Mouse (Mus musculus) heart, adult 2 months (tissue): Measurements from ENCODE around the gene Cacnb1. TPM values are rescaled to one million over a fixed set of nuclear protein-coding genes. Genes with fewer than 3 reads are reported as not detected.

Experiments
- DNase-seq, 2 experiments: peaks; one replicate each; pipeline ENCODE4 v3.0.0; 2021
- H3K27ac ChIP-seq: fragments of 200-600 bp; 2 replicates; pipeline ENCODE4 v1.8.1; 2022
- H3K27me3 ChIP-seq: fragments of 200-500 bp; 2 replicates; pipeline ENCODE4 v1.6.1; 2012; ENCODE audit warnings: mild to moderate bottlenecking, low read length, inconsistent platforms, mixed read lengths; ENCODE audit not compliant: control insufficient read depth, insufficient read depth
- H3K36me3 ChIP-seq: fragments of 200-500 bp; 2 replicates; pipeline ENCODE4 v1.6.1; 2012; ENCODE audit warnings: low read length, inconsistent platforms; ENCODE audit not compliant: control insufficient read depth, insufficient read depth
- H3K4me1 ChIP-seq: fragments of 200-500 bp; 2 replicates; pipeline ENCODE4 v1.6.1; 2011; ENCODE audit warnings: low read length; ENCODE audit not compliant: control insufficient read depth, insufficient read depth
- H3K4me3 ChIP-seq: fragments of 200-600 bp; 2 replicates; pipeline ENCODE4 v1.8.1; 2022
- H3K79me2 ChIP-seq: fragments of 200-500 bp; replicated peaks from 2 replicates; pipeline ENCODE4 v1.6.1; 2012; ENCODE audit warnings: mild to moderate bottlenecking, inconsistent platforms, low read length, moderate library complexity, mixed read lengths; ENCODE audit not compliant: control insufficient read depth, insufficient read depth
- H3K9ac ChIP-seq: fragments of 200-500 bp; 2 replicates; pipeline ENCODE4 v1.6.1; 2012; ENCODE audit warnings: low read depth, mild to moderate bottlenecking, control low read depth, inconsistent platforms, low read length, mixed read lengths
- CTCF ChIP-seq: fragments of 200-600 bp; IDR thresholded peaks from 2 replicates; pipeline ENCODE4 v1.8.1; 2022; ENCODE audit warnings: antibody characterized with exemption, mild to moderate bottlenecking, moderate library complexity
- EP300 ChIP-seq: fragments of 200-500 bp; IDR thresholded peaks from 2 replicates; pipeline ENCODE4 v1.6.1; 2011; ENCODE audit warnings: low read depth, low read length, control low read depth; ENCODE audit not compliant: insufficient read depth
- POLR2A ChIP-seq: fragments of 200-500 bp; IDR thresholded peaks from 2 replicates; pipeline ENCODE4 v1.6.1; 2011; ENCODE audit warnings: mild to moderate bottlenecking, low read depth, low read length, control low read depth; ENCODE audit not compliant: insufficient read depth
- WGBS: fragments of 180-500 bp; shearing (Covaris S2); methylation state at CpG from one replicate; pipeline ENCODE4 v1.1.7; 2018; 5-methylcytosine and 5-hydroxymethylcytosine counted together
- intact Hi-C: fragments of 180-260 bp; cut with DNase I; formaldehyde crosslinking; loops from one replicate; pipeline ENCODE4 v1.15.1; 2025
- polyA plus RNA-seq: library from polyadenylated mRNA; depleted of rRNA; stranded (reverse); fragments of >200 nt; gene quantifications from 2 replicates; pipeline ENCODE4 v1.2.3, GENCODE M21; 2012
- total RNA-seq, 2 experiments: library from RNA; stranded (reverse); gene quantifications; 2 replicates each; pipeline ENCODE4 v1.2.3; 2021

The Cacnb1 gene
- total and polyA plus RNA-seq, 3 experiments, result 5.9 to 10.5 (median 6.1) TPM

GRCm38 (mm10) chr11:98034840-98035239 lies 12.0 kb upstream of the Cacnb1 start:
- no peak for DNase-seq
- H3K27ac ChIP-seq, result no peak overlapping the region
- no peak overlapping the region for H3K9ac ChIP-seq
- TF ChIP-seq CTCF, result no peak
- TF ChIP-seq EP300, result no peak
- no peak for TF ChIP-seq POLR2A
- H3K79me2 ChIP-seq, result no peaks in the 10 kb centered on the region
- H3K4me3 ChIP-seq, result no peak overlapping the region
- WGBS, result 72% methylated on average over 4 of the region's 4 CpGs
- intact Hi-C loops, result no loop called here
- no peaks in the 10 kb centered on the region for H3K36me3 ChIP-seq
- no peaks in the 10 kb centered on the region for H3K27me3 ChIP-seq
- peaks cover 1% of the 10 kb centered on the region; the same call in 1 of the 2 replicates for H3K4me1 ChIP-seq

DNA sequence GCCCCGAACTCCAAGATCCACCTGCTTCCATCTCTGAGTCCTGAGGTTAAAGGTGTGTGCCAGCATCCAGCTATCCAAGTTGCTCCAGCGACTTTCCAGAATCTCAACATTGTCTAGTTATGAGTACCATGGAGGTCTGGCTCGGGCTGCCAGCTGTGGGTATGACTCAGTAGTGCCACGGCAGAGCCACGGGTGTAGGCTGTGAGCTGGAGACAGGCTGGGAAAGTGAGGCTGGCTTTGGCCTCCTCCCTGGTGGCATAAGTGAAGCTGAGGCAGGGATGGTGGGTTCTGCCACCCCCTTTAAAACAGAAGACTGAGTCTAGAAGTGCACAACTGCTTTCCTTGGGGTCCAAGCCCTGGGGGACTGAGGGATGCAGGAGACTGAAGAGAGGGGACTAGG lies 11.2 kb upstream of the Cacnb1 start:
- H3K9ac ChIP-seq, result no peak overlapping the region
- H3K27ac ChIP-seq, result no peak overlapping the region
- 79% methylated on average over 5 of the region's 5 CpGs for WGBS
- intact Hi-C loops, result no loop called here
- no peak for DNase-seq
- H3K4me3 ChIP-seq, result no peak overlapping the region
- no peaks in the 10 kb centered on the region for H3K79me2 ChIP-seq
- peaks cover 1% of the 10 kb centered on the region; the same call in 1 of the 2 replicates for H3K4me1 ChIP-seq
- TF ChIP-seq EP300, result no peak
- TF ChIP-seq CTCF, result no peak
- no peak for TF ChIP-seq POLR2A
- no peaks in the 10 kb centered on the region for H3K36me3 ChIP-seq
- no peaks in the 10 kb centered on the region for H3K27me3 ChIP-seq

DNA sequence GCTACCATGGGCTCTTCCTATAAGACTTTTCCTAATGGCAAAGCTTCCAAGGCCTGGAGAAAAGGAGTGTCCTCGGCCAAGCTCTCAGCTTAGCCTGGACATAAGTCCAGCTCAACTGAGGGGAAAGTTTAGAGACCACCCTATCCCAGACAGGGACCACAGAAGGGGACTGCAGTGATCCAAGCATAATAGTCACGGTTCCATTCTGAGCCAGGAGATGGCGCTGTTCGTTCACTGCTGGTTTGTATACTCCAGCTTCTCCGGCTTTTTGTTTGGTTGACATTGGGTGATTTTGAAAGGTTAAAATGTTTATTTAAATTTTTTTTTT lies 8.6 kb upstream of the Cacnb1 start:
- H3K79me2 ChIP-seq, result peaks cover 3% of the 10 kb centered on the region
- H3K4me3 ChIP-seq, result no peak overlapping the region
- peak; percentile 75; the same call in 1 of the 2 replicates for TF ChIP-seq EP300
- TF ChIP-seq POLR2A, result peak; percentile 43; the same call in 1 of the 2 replicates
- TF ChIP-seq CTCF, result peak; percentile 94
- DNase-seq, result peak; percentile 63 to 85
- peaks cover 1% of the 10 kb centered on the region; the same call in 1 of the 2 replicates for H3K4me1 ChIP-seq
- H3K27ac ChIP-seq, result no peak overlapping the region
- peaks cover 4% of the 10 kb centered on the region; the same call in 1 of the 2 replicates for H3K36me3 ChIP-seq
- no peak overlapping the region for H3K9ac ChIP-seq
- WGBS, result 5% methylated on average over 5 of the region's 5 CpGs
- intact Hi-C loops, result loop anchor here (1.0 kb wide), 1 partner anchor 44 kb away; no protein-coding TSS in a partner anchor
- no peaks in the 10 kb centered on the region for H3K27me3 ChIP-seq

DNA sequence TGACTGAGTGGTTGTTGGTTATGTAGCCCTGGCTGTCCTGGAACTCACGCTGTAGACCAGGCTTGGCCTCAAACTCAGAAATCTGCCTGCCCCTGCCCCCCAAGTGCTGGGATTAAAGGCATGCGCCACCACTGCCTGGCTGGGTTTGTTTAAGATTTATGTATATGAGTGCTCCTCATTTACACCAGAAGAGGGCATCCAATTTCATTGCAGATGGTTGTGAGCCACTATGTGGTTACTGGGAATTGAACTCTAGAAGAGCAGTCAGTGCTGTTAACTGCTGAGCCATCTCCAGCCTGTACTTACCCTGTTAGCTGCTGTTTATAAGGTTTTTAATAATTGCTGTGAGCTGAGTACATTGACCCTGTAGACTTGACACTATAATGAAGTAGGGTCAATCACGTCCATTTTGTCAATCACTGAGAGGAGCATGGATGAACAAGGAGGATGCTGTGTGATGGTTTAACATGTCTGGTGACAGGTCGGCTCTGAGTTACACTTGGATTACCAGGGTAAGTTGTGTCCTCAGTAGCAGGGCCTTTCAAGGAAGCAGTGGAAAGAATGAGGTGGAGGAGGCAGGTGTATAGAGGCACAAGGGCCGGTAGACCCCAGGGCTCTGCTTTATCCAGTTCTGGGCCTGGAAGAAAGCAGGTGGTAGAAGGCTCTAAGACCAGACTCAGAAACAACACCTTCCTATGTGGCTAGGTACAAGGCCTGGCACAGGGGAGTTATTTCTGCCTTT lies 8.0 kb upstream of the Cacnb1 start:
- H3K27me3 ChIP-seq, result no peaks in the 10 kb centered on the region
- TF ChIP-seq POLR2A (no peak), EP300 (no peak), CTCF (no peak)
- no peaks in the 10 kb centered on the region; the same call in 1 of the 2 replicates for H3K4me1 ChIP-seq
- no peak for DNase-seq
- WGBS, result 63% methylated on average over 5 of the region's 5 CpGs
- peaks cover 4% of the 10 kb centered on the region; the same call in 1 of the 2 replicates for H3K36me3 ChIP-seq
- intact Hi-C loops, result loop anchor here (1.0 kb wide), 1 partner anchor 44 kb away; no protein-coding TSS in a partner anchor
- H3K9ac ChIP-seq, result no peak overlapping the region
- H3K27ac ChIP-seq, result no peak overlapping the region
- peaks cover 3% of the 10 kb centered on the region for H3K79me2 ChIP-seq
- H3K4me3 ChIP-seq, result no peak overlapping the region

DNA sequence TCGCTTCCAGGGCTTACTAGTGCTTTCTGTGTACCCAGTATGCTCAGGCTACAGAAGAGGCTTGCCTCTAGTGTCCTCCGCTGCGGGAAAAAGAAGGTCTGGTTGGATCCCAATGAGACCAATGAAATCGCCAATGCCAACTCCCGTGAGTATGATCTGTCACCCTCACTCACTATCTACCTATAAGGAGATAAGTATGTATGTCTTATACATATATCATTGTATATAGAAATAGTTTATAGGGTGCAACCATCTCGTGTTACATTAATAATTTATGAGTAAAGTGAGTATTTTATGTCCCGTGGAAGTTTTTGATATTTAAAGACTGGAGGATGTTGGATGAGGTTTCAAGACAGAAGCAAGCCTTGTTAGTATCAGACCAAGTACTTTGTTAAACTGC lies 5.0 kb upstream of the Cacnb1 start:
- H3K27ac ChIP-seq, result peak overlapping the region; percentile 99; the same call in 1 of the 2 replicates
- peak overlapping the region; percentile 96 for H3K9ac ChIP-seq
- H3K27me3 ChIP-seq, result no peaks in the 10 kb centered on the region
- no peak for TF ChIP-seq CTCF
- no peak for TF ChIP-seq EP300
- TF ChIP-seq POLR2A, result no peak
- WGBS, result 13% methylated on average over 7 of the region's 7 CpGs
- no peak for DNase-seq
- intact Hi-C loops, result loop anchor here (2.0 to 5.0 kb wide), 2 partner anchors 123 to 175 kb away; partner anchors contain the start of genes Cdk12 and Fbxl20
- H3K4me3 ChIP-seq, result peak overlapping the region; percentile 89
- H3K4me1 ChIP-seq, result no peaks in the 10 kb centered on the region; the same call in 1 of the 2 replicates
- peaks cover 4% of the 10 kb centered on the region; the same call in 1 of the 2 replicates for H3K36me3 ChIP-seq
- peaks cover 3% of the 10 kb centered on the region for H3K79me2 ChIP-seq

- TF ChIP-seq CTCF (no peak), POLR2A (no peak), EP300 (no peak)
- no peaks in the 10 kb centered on the region; the same call in 1 of the 2 replicates for H3K4me1 ChIP-seq
- peaks cover 3% of the 10 kb centered on the region for H3K79me2 ChIP-seq
- H3K27ac ChIP-seq, result peak overlapping the region; percentile 99
- no peak for DNase-seq
- under 1% methylated on average over 18 of the region's 18 CpGs for WGBS
- peak overlapping the region; percentile 89 for H3K4me3 ChIP-seq
- peaks cover 4% of the 10 kb centered on the region; the same call in 1 of the 2 replicates for H3K36me3 ChIP-seq
- H3K27me3 ChIP-seq, result no peaks in the 10 kb centered on the region
- H3K9ac ChIP-seq, result peak overlapping the region; percentile 96
- intact Hi-C loops, result loop anchor here (2.0 to 5.0 kb wide), 2 partner anchors 124 to 175 kb away; partner anchors contain the start of genes Cdk12 and Fbxl20
These were observed 4.5 kb upstream of the Cacnb1 start for GRCm38 (mm10) chr11:98027297-98027688.
